Mouse (Mus musculus) frontal cortex, postnatal 36 days (tissue): ENCODE data around the gene Lims1.
A peak's percentile ranks its signal among the peaks of the same experiment; 100 is the strongest.

ENCODE experiments used
- DNase-seq, 2 experiments: peaks; one replicate each; pipeline ENCODE4 v3.0.0; 2022; ENCODE audit warnings: low spot score in 2 of 2

The Lims1 gene

DNA sequence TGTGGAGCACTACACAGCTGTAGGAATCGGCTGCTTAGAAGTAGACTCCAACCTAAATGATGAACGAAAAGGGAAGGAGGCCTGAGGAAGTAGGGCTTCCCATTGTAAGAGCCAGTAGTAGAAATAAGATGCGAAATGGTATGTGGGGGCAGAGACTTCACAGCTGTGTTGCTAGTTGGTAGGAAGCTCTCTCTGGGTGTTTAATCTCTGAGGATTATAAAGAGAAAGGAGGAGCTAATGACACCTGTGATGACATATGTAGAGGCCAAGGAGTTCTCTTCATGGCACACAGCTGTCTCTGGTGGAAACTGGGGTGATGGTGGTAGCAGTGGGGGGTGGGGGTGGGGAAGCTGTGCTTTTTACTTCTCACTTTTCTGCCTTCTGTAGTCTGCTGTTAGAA is 27.3 kb downstream of the Lims1 start:
- no peak for DNase-seq

DNA sequence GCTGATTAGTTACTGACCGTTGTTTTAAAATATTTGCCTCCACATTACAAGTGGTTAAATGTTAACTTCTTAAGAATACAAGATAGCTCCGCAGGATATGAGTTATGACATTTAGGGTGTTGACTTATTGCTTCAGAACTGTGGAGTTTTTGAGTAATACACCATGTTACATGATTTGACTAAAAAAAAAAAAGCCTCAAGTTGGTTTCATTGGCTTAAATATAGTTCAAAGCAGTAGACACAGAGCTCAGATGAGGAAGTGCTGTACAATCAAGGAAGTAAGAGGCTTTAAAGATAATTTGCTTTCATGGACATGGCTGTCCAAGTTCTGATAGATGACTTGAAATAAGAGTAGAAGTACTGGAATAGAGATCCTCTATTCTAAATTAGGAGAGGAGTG is 28.4 kb downstream of the Lims1 start:
- DNase-seq, result no peak

DNA sequence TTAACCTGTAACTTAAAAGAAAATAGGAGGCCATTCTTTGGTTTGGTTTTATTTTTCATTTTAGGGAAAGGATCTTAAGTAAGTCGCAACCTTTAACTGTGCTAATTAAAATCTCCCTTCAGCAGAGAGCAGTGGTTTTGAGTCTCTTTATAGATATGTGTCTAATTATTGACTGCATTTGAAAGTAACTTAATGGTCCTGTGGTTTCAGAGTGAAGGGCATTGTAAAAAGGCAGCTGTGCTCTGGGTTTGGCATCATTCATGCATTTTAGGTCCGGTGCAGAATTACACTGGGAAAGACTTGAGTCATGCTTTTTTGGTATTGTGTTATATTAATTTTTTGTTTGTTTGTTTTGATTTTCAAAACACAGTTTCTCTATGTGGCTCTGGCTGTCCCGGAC is 29.1 kb downstream of the Lims1 start:
- DNase-seq, result no peak

DNA sequence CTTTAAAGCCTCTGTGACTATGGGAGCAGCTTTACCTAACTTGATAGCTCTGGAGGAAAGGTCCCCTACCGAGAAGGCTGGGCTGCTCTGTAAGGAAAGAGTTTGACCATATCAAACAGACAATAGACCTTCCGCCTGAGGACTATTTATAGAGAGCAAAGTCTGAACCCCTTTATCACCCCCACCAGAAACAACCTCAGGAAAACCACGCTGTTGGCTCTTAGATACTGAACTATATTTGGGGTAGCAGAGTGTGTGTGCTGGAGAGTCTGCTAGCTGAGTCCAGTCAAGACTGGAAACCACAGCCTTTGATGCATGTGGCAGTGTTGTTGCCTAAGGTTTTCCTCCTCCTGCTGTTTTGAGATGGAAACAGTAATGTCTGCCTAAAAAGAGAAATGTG is 31.3 kb downstream of the Lims1 start:
- no peak for DNase-seq

DNA sequence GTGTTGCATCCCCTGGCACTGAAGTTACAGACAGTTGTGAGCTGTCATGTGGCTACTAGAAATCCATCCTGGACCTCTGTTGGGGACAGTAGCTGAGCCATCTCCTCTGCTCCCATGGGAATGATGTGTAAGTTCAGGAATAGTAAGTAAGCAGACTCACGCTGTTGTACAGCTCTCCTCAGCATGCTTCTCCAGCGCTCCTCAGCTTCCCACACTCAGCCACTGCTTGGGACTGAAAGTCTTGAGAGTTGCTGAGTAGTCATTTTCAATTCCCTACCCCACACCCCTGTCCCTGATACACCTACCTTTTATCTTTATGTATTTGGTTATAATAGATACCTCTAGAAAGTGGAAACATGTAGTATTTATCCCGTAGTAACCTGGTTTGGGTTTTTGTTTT is 33.2 kb downstream of the Lims1 start:
- no peak for DNase-seq

DNA sequence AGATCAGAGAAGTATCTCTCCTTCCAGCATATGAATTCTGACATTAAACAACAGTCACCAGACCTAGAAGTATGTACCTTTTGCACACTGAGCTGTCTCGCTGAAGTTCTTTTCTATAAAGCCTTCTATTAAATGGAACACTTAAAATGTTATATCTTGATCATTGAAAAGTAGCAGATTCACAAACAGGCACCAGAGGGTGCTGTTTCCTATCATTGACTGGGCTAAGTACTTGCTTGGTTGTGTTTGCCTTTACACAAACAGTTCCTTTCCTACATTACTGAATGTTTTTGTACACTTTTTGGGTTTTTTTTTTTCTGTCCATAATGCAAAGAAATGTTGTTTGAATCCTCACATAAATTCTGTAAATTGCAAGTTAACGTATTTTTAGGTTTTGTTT is 35.9 kb downstream of the Lims1 start:
- DNase-seq, result no peak

DNA sequence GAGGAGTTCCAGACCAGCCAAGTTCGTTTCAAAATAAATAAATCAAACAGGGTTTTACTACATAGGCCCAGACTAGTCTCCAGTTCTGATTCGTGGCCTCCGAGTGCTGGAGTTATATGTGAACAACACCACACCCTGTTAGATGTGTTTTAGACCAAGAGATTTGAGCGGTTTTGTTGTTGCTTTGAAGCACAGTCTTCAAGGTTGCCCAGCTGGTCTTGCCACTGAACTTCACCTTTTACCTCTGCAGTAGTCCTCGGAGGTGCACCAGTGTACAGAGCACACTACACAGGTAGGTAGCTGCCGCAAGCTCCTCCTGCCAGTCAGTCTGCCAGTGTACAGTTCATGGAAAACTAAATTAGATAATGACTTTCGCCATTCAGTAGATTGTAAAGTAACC is 36.7 kb downstream of the Lims1 start:
- no peak for DNase-seq

DNA sequence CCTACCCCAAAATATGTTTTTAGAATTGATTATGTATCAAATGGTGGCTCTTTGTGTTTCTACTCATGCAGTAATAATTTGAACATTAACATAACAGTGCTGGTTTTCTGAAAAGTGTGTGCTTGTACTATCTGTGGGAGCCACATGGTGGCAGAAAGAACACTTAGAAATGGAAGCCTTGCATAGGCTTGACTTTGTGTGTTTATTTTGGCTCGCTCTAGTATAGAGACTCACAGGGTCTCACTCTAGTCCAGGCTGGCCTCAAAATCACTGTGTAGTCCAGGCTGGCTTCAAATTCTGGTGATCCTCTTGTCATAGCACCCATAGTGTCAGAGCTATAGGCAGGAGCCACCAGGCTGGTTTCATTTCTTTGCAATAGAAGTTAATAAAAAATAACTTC is 39.5 kb downstream of the Lims1 start:
- no peak for DNase-seq

DNA sequence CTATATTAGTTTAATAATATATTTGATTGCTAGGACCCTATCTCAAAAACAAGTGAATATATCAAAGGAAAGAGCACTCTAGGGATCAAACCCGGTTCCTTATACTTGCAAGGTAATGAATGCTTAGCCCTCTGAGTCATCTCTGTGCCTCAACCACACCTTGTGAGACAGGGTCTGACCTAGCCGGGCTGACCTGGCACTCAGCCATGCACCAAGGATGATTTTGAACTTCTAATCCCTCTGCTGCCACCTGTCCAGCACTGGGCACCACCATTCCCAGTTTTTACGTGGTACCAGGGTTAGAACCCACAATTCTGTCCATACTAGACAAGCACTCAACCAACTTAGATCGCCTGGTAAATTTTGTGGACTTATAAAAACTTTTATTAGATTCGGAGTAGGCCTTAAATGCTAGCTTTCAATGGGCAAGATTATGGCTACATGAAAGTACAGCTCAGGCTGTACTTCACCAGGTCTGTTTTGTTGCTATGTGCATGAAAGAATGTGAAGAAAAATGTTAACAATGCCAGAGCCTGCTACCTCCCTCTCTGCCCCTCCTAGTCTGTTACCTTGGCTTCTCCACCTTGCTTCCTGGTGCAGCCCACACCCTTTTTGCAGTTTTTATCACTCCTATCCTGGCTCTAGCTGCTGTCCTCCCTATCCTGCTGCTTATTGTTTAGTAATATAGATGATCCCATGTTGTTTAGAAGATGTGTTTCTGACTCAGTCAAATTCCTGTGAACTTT is 41.7 kb downstream of the Lims1 start:
- DNase-seq, result no peak

DNA sequence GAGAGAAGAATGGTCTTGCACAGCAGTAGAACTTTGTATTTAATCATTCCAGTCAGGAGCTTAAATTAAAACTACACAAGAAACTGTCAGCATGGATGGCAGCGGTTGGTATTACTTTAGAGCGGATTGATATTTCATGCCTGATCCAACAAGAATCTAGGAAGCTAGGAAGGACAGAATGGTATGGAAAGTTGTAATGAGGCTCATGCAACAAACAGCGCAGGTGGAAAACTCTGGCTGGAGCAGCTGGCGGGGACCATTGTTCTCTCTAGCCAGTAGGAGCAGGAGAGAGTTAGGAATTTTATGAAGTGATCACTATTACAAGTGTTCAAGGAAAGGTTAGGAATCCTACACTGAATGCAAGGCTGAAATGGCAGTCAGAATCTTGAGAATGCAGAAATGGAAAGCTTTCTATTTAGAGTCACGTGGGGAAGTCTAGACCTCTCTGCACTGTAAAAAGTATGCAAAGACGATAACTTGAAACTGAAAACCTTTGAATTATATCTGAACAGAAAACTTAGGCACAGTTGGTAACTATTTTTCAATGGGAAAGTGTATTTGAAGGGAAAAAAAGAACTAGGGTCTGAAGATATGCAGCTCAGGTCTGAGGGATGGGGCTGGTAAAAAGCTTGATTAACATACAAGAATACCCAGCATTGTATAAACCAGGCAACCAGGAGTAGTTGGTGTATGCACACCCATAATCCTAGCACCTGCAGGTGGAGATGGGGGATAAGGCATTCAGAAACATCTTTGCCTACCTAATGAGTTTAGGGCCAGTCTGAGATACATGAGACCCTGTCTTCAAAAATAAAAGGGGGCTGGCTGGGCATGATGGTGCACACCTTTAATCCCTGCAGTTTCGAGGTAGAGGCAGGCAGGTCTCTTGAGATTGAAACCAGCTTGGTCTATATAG is 45.8 kb downstream of the Lims1 start:
- DNase-seq, result no peak

DNA sequence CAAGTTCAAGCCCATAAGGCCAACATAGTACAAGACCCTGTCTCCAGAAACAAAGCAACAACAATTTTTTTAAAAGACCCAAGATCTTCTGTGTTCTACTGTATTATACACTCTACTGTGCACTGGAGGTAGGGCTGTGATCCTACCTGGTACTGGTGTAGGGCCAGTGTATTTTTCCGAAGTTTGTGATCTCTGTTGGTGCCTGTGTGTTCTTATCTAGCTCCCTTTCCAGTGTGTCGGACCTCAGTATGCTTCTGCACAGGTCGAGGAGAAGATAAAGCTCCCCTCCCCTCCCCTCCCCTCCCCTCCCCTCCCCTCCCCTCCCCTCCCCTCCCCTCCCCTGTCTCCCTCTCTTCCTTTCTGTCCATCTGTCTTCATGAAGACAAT is 46.4 kb downstream of the Lims1 start:
- DNase-seq, result no peak

DNA sequence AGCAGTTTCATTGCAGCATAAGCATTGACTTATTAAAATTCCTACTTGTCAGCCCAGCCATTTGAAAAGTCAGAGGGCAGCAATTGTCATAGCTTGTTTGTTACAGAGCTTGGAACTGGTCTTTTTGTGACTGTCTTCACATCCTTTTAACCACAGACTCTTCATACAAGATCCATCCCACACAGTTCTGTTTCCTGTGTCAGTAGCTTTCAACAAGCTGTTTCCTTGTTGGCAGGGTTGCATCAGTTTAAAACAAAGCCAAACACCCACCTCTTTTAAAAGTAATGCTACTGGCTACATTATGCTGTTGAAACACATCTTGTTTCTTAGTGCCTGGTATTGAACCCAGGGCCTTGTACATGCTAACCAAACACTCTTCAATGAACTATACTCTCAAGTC is 46.9 kb downstream of the Lims1 start:
- peak in 1 of 2 experiments; percentile 58 for DNase-seq

DNA sequence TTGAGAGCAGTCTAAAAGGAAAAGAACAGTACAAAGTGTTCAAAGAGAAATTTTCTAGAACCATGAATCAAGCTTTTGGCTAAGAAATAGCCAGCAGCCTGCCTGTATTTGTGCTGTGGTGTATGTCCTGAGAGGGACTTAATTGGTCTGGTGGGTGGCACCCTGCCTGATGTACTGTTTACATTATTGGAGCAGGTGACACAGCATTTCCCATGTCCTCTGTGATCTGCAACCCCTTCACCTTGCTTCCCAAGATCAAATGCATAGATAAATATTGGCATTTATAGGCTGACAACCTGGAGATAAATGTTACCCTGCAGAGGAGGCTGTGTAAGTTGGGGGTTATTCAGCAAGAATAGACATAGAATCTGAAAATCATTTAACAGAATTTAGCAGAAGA is 47.3 kb downstream of the Lims1 start:
- no peak for DNase-seq

DNA sequence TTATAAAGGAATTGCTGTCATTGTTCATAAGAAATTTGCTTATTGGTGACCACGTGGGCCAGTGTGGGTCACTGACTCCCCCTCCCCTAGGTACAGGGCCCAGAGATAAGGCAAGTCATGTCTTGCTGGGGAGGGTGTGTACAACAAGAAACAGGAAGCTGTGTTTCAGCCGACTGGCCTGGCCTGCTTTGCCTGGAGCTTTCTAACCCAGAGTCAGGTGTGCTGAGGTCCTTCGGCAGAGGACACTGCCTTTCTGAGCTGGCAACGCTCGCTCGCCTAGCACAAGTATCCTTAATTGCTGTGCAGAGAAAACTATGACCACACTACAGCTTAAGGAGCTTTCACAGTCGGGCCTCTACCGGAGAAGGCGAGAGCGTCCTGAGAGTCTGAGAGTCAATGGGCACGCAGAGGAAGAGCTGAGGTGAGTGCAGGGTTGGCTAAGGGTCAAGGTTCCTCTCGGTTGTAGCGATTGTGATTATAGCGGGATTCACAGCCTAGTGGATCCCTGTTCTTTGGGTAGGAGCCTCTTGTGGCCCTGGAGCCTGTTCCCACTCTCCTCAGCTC is 48.1 kb downstream of the Lims1 start:
- DNase-seq, result no peak

DNA sequence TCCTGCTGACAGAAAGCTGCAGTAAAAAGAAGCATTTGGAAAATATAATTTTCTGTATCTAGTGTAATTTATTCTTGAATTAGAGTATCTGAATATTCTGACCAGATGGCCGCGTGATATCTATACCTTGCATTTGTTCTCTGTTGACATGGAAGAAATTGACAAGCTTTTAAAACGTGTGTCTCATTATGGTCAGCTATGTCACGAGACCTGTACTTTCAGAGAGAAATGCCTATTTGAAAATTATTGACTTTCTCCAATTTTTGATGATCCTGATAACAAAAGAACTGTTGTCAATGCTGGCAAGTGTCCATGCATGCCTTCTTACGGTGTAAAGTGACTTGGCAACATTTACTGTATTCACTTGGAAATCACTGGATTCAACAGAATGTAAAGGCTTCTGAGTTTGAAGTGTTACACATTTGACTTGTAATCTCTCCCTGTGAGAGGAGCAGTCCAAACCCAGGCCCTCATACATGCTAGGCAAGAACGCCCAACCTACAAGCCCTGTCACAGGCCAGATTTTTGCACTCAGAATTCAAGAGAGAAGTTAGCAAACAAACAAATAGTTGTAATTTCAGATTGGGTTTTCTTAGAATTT is 49.3 kb downstream of the Lims1 start:
- DNase-seq, result no peak

DNA sequence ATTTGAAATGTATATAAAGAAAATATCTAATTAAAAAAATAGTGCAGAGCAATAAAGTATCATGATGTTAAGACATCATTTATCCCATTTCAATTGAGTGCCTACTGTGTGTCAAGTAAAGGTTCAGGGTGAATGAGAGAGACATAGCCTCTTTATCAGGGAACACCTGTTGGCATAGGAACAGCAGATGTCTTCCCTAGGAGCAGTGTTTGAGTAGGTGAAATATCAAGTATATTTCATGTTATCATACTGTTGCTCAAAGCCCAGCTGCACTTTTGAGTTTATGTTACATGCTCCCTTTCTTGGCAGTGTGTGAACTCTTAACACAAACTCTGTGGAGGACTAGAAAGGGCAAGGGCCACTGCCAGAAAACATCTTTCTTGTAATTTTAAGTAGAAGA is 50.6 kb downstream of the Lims1 start:
- DNase-seq, result no peak

DNA sequence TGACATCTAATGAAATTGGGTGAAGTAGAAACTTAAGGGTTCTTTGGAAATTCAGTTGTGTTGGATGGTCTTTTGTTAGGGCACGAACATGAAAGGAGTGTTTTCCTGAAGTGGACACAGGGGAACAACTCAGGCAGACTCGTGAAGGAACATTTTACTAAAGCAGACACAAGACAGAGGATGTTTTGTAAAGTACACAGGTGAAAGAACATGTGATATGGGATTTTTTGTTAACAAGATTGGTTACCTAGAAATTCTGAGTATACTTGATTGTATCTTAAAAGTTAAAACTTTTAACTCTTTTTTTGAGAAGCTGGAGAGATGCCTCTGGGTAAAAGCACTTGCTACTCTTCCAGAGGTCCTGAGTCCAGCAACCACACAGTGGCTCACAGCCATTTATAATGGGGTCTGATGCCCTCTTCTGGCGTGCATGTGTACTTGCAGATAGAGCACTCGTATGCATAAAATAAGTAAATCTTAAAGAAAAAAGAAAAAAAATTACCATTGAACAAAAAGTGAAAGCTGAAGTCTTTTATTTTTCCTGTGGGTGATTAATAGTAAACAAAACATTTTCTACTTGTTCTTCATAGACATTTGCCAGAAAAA is 54.4 kb downstream of the Lims1 start:
- DNase-seq, result no peak

DNA sequence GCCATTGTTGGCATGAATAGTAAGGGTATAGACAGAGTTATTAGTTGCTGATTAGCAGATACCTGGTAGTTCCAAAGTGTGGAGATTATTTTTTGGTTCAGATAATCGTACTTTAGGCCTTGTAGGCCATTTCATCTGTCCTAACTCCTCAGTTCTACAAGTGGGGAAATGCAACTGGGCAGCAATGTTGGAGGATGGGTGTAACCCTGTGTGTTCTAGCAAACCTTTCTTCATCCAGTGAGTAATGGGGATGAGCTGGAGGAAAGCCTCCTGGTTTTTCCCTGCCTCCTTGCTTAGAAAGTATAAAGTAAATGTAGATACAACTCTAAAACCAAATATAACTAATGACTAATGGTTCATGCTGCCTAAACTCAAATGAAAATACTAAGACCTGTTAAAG is 55.1 kb downstream of the Lims1 start:
- DNase-seq, result no peak

DNA sequence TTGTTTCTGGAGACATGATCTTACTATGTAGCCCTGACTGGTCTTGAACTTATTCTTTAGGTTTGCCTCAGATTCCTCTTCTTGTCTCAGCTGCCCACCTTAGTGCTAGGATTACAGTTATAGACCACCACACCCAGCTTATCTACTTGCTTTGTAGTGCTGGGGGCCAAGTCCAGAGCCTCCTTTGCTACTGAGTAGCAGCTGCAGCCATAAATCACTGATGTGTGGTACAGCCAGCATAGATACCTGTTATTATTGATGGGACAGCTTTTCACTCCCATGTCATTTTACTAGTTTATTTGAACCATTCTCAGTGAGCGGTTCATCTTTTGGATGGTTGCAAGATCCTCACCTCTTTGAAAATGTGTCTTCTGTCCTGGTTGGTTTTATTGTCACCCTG is 56.4 kb downstream of the Lims1 start:
- DNase-seq, result no peak

DNA sequence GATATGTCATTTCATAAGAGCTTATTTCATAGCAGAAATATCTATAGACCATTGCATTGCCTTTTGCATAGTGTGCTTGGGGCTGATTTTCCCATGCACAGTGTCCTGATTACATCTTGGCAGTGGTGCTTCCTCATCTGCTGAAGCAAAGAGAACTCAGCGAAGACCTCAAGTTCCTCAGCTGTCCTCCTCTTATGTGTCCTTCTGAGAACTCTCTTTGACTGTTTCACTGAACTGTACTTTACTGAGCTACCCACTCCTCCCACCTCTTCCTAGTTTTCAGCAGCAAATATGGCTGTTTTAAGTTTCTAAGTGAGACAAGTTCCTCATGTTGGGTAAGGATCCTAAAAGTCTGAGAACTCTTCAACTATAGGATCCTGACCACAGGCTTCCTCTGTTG is 58.6 kb downstream of the Lims1 start:
- DNase-seq, result no peak

DNA sequence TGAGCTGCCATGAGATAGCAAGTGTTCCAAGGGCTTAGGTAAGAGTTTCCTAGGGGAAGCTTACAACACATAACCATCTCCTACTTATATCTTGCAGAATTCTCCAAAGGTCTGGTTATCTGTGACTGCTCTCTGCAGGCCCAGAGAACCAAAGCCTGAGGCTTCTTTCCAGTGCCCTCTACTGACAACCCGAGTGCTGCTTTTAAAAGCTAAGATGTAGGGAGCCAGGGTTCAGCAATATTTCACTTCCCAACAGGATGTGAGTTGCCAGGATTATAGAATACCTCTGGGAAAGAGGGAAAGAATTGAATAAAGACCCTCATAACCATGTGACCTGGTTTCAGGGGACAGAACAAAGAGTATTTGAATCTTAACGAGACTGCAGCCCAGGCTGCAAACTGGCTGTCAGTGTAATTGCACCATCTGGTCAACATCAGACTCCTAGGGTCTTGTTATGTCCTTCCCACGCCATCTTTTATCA is 59.4 kb downstream of the Lims1 start:
- DNase-seq, result no peak

DNA sequence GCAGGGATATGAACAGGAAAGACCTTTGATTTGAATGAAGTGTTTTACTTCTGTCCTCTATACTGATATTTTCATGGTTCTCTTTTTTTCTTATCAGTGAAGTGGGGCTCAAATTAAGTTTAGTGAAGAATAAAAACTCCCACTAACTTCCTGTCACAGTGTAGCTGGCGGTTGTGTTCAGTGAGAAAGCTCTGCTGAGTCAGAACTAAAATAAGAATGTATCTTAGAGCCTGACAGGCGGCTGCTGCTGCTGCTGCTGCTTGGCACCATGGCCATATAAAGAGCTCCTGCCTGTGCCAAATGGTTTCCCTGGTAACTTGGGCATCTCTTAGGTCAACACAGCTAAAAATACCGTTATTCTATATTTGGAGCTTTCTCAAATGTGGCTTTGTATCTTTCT is 60.0 kb downstream of the Lims1 start:
- peak in 1 of 2 experiments; percentile 85 for DNase-seq
